Mouse (Mus musculus): ENCODE measurements around the gene Dzip1l. TPM values are rescaled to one million over a fixed set of nuclear protein-coding genes. Genes with fewer than 3 reads are reported as not detected.

The Dzip1l gene
- polyA plus RNA-seq, 1 experiment from 2014 or later = 21.4 TPM

GRCm38 (mm10) chr9:99620196-99620595 is 9.1 kb upstream of the Dzip1l start:
- ATAC-seq (replicated peaks; ENCODE audit: low FRiP score) (no peak), DNase-seq (ENCODE audit: low spot score) (no peak)
- Histone ChIP-seq H3K27me3 (ENCODE audit: control insufficient read depth, insufficient read depth, low read length) (no peaks in the 10 kb centered on the region), H3K9ac (ENCODE audit: low read length) (no peak overlapping the region), H3K4me3 (ENCODE audit: low read depth, low read length) (no peak overlapping the region), H3K27ac (ENCODE audit: low read depth, low read length) (no peak overlapping the region), H3K4me1 (replicated peaks; ENCODE audit: control insufficient read depth, insufficient read depth, low read length) (no peaks in the 10 kb centered on the region), H3K4me2 (ENCODE audit: low read depth, low read length, severe bottlenecking) (no peak overlapping the region), H3K36me3 (ENCODE audit: control insufficient read depth, insufficient read depth, low read length) (no peaks in the 10 kb centered on the region), H3K9me3 (ENCODE audit: control insufficient read depth, low read length) (no peaks in the 10 kb centered on the region)
- WGBS = 93% methylated on average over 11 of the region's 11 CpGs

GRCm38 (mm10) chr9:99622034-99622433 is 7.3 kb upstream of the Dzip1l start:
- Histone ChIP-seq H3K4me3 (ENCODE audit: low read depth, low read length) (no peak overlapping the region), H3K27ac (ENCODE audit: low read depth, low read length) (no peak overlapping the region), H3K9ac (ENCODE audit: low read length) (no peak overlapping the region), H3K4me1 (replicated peaks; ENCODE audit: control insufficient read depth, insufficient read depth, low read length) (no peaks in the 10 kb centered on the region), H3K9me3 (ENCODE audit: control insufficient read depth, low read length) (no peaks in the 10 kb centered on the region), H3K36me3 (ENCODE audit: control insufficient read depth, insufficient read depth, low read length) (no peaks in the 10 kb centered on the region), H3K27me3 (ENCODE audit: control insufficient read depth, insufficient read depth, low read length) (no peaks in the 10 kb centered on the region), H3K4me2 (ENCODE audit: low read depth, low read length, severe bottlenecking) (no peak overlapping the region)
- 76% methylated on average over 1 of the region's 1 CpGs for WGBS
- ATAC-seq (replicated peaks; ENCODE audit: low FRiP score) (no peak), DNase-seq (ENCODE audit: low spot score) (no peak)

- no peak overlapping the region for H3K27ac ChIP-seq (ENCODE audit: low read depth, low read length)
- H3K27me3 ChIP-seq (ENCODE audit: control insufficient read depth, insufficient read depth, low read length) = no peaks in the 10 kb centered on the region
- no peak overlapping the region for H3K9ac ChIP-seq (ENCODE audit: low read length)
- DNase-seq (ENCODE audit: low spot score) (no peak), ATAC-seq (replicated peaks; ENCODE audit: low FRiP score) (no peak)
- no peak overlapping the region for H3K4me3 ChIP-seq (ENCODE audit: low read depth, low read length)
- 54% methylated on average over 2 of the region's 2 CpGs for WGBS
- no peak overlapping the region for H3K4me2 ChIP-seq (ENCODE audit: low read depth, low read length, severe bottlenecking)
- no peaks in the 10 kb centered on the region for H3K36me3 ChIP-seq (ENCODE audit: control insufficient read depth, insufficient read depth, low read length)
- no peaks in the 10 kb centered on the region for H3K9me3 ChIP-seq (ENCODE audit: control insufficient read depth, low read length)
- H3K4me1 ChIP-seq (replicated peaks; ENCODE audit: control insufficient read depth, insufficient read depth, low read length) = no peaks in the 10 kb centered on the region
Observed at GRCm38 (mm10) chr9:99622966-99623365, 6.3 kb upstream of the Dzip1l start.

- H3K4me1 ChIP-seq (replicated peaks; ENCODE audit: control insufficient read depth, insufficient read depth, low read length) = peaks cover 3% of the 10 kb centered on the region; the same call in 1 of the 2 replicates
- no peak overlapping the region for H3K27ac ChIP-seq (ENCODE audit: low read depth, low read length)
- WGBS = 79% methylated on average over 6 of the region's 6 CpGs
- H3K4me3 ChIP-seq (ENCODE audit: low read depth, low read length) = no peak overlapping the region
- no peak overlapping the region for H3K4me2 ChIP-seq (ENCODE audit: low read depth, low read length, severe bottlenecking)
- H3K9ac ChIP-seq (ENCODE audit: low read length) = no peak overlapping the region
- no peaks in the 10 kb centered on the region for H3K9me3 ChIP-seq (ENCODE audit: control insufficient read depth, low read length)
- DNase-seq (ENCODE audit: low spot score) (no peak), ATAC-seq (replicated peaks; ENCODE audit: low FRiP score) (no peak)
- H3K27me3 ChIP-seq (ENCODE audit: control insufficient read depth, insufficient read depth, low read length) = no peaks in the 10 kb centered on the region
- H3K36me3 ChIP-seq (ENCODE audit: control insufficient read depth, insufficient read depth, low read length) = no peaks in the 10 kb centered on the region
Observed at GRCm38 (mm10) chr9:99624117-99624516, 5.2 kb upstream of the Dzip1l start.

- ATAC-seq (replicated peaks; ENCODE audit: low FRiP score) (no peak), DNase-seq (ENCODE audit: low spot score) (no peak)
- Histone ChIP-seq H3K27me3 (ENCODE audit: control insufficient read depth, insufficient read depth, low read length) (no peaks in the 10 kb centered on the region), H3K27ac (ENCODE audit: low read depth, low read length) (no peak overlapping the region), H3K9ac (ENCODE audit: low read length) (peak overlapping the region; percentile 66; the same call in 1 of the 2 replicates), H3K9me3 (ENCODE audit: control insufficient read depth, low read length) (no peaks in the 10 kb centered on the region), H3K36me3 (ENCODE audit: control insufficient read depth, insufficient read depth, low read length) (no peaks in the 10 kb centered on the region), H3K4me3 (ENCODE audit: low read depth, low read length) (no peak overlapping the region), H3K4me2 (ENCODE audit: low read depth, low read length, severe bottlenecking) (peak overlapping the region; percentile 65; the same call in 1 of the 2 replicates), H3K4me1 (replicated peaks; ENCODE audit: control insufficient read depth, insufficient read depth, low read length) (peaks cover 19% of the 10 kb centered on the region)
- WGBS = 51% methylated on average over 4 of the region's 4 CpGs
Observed at GRCm38 (mm10) chr9:99628581-99628980, 715 bp upstream of the Dzip1l start.

GRCm38 (mm10) chr9:99630071-99630470 is 775 bp downstream of the Dzip1l start:
- H3K27me3 ChIP-seq (ENCODE audit: control insufficient read depth, insufficient read depth, low read length) = no peaks in the 10 kb centered on the region
- H3K4me3 ChIP-seq (ENCODE audit: low read depth, low read length) = peak overlapping the region; percentile 46
- H3K9me3 ChIP-seq (ENCODE audit: control insufficient read depth, low read length) = no peaks in the 10 kb centered on the region
- peak overlapping the region; percentile 80; the same call in 1 of the 2 replicates for H3K27ac ChIP-seq (ENCODE audit: low read depth, low read length)
- peaks cover 19% of the 10 kb centered on the region for H3K4me1 ChIP-seq (replicated peaks; ENCODE audit: control insufficient read depth, insufficient read depth, low read length)
- no peaks in the 10 kb centered on the region for H3K36me3 ChIP-seq (ENCODE audit: control insufficient read depth, insufficient read depth, low read length)
- ATAC-seq (replicated peaks; ENCODE audit: low FRiP score) (0 out of 2 replicates have a peak, but pooled peaks have one; percentile 3), DNase-seq (ENCODE audit: low spot score) (no peak)
- peak overlapping the region; percentile 65 for H3K4me2 ChIP-seq (ENCODE audit: low read depth, low read length, severe bottlenecking)
- H3K9ac ChIP-seq (ENCODE audit: low read length) = peak overlapping the region; percentile 66
- WGBS = under 1% methylated on average over 11 of the region's 11 CpGs

GRCm38 (mm10) chr9:99630528-99631125 is 1.3 kb downstream of the Dzip1l start:
- Histone ChIP-seq H3K4me2 (ENCODE audit: low read depth, low read length, severe bottlenecking) (peak overlapping the region; percentile 65), H3K4me3 (ENCODE audit: low read depth, low read length) (peak overlapping the region; percentile 46), H3K4me1 (replicated peaks; ENCODE audit: control insufficient read depth, insufficient read depth, low read length) (peaks cover 19% of the 10 kb centered on the region), H3K9me3 (ENCODE audit: control insufficient read depth, low read length) (no peaks in the 10 kb centered on the region), H3K36me3 (ENCODE audit: control insufficient read depth, insufficient read depth, low read length) (no peaks in the 10 kb centered on the region), H3K27ac (ENCODE audit: low read depth, low read length) (peak overlapping the region; percentile 80), H3K27me3 (ENCODE audit: control insufficient read depth, insufficient read depth, low read length) (no peaks in the 10 kb centered on the region), H3K9ac (ENCODE audit: low read length) (peak overlapping the region; percentile 66)
- 57% methylated on average over 9 of the region's 9 CpGs for WGBS
- ATAC-seq (replicated peaks; ENCODE audit: low FRiP score) (no peak), DNase-seq (ENCODE audit: low spot score) (no peak)

- Histone ChIP-seq H3K27me3 (ENCODE audit: control insufficient read depth, insufficient read depth, low read length) (no peaks in the 10 kb centered on the region), H3K9me3 (ENCODE audit: control insufficient read depth, low read length) (no peaks in the 10 kb centered on the region), H3K4me1 (replicated peaks; ENCODE audit: control insufficient read depth, insufficient read depth, low read length) (peaks cover 19% of the 10 kb centered on the region), H3K4me3 (ENCODE audit: low read depth, low read length) (no peak overlapping the region), H3K9ac (ENCODE audit: low read length) (no peak overlapping the region), H3K4me2 (ENCODE audit: low read depth, low read length, severe bottlenecking) (peak overlapping the region; percentile 21; the same call in 1 of the 2 replicates), H3K27ac (ENCODE audit: low read depth, low read length) (no peak overlapping the region), H3K36me3 (ENCODE audit: control insufficient read depth, insufficient read depth, low read length) (no peaks in the 10 kb centered on the region)
- ATAC-seq (replicated peaks; ENCODE audit: low FRiP score) (no peak), DNase-seq (ENCODE audit: low spot score) (peak; percentile 67)
- 26% methylated on average over 2 of the region's 2 CpGs for WGBS
Observed at GRCm38 (mm10) chr9:99631781-99632180, 2.5 kb downstream of the Dzip1l start.

GRCm38 (mm10) chr9:99632264-99632663 is 3.0 kb downstream of the Dzip1l start:
- ATAC-seq (replicated peaks; ENCODE audit: low FRiP score) = no peak
- H3K27ac ChIP-seq (ENCODE audit: low read depth, low read length) = no peak overlapping the region

More at GRCm38 (mm10) chr9:99632264-99632663, 3.0 kb downstream of the Dzip1l start:
- no peaks in the 10 kb centered on the region for H3K36me3 ChIP-seq (ENCODE audit: control insufficient read depth, insufficient read depth, low read length)
- no peaks in the 10 kb centered on the region for H3K9me3 ChIP-seq (ENCODE audit: control insufficient read depth, low read length)
- peaks cover 19% of the 10 kb centered on the region for H3K4me1 ChIP-seq (replicated peaks; ENCODE audit: control insufficient read depth, insufficient read depth, low read length)
- no peaks in the 10 kb centered on the region for H3K27me3 ChIP-seq (ENCODE audit: control insufficient read depth, insufficient read depth, low read length)
- H3K4me2 ChIP-seq (ENCODE audit: low read depth, low read length, severe bottlenecking) = peak overlapping the region; percentile 21; the same call in 1 of the 2 replicates
- 62% methylated on average over 8 of the region's 8 CpGs for WGBS
- peak; percentile 55 for DNase-seq (ENCODE audit: low spot score)
- no peak overlapping the region for H3K4me3 ChIP-seq (ENCODE audit: low read depth, low read length)
- no peak overlapping the region for H3K9ac ChIP-seq (ENCODE audit: low read length)
